Mouse (Mus musculus): Measurements from ENCODE around the gene Itgam. TPM values are rescaled to one million over a fixed set of nuclear protein-coding genes. Genes with fewer than 3 reads are reported as not detected.
"Not testable (repeated sequence)": the region's sequence is repeated elsewhere in the genome, so short reads cannot be mapped to it uniquely, and the experiment has no call there.

Itgam gene
- 0.98 and 1.2 TPM in 2 replicates for polyA plus RNA-seq (2015; fragmentation: Nextera tagmentation; extraction: Ambion mirVana)

DNA sequence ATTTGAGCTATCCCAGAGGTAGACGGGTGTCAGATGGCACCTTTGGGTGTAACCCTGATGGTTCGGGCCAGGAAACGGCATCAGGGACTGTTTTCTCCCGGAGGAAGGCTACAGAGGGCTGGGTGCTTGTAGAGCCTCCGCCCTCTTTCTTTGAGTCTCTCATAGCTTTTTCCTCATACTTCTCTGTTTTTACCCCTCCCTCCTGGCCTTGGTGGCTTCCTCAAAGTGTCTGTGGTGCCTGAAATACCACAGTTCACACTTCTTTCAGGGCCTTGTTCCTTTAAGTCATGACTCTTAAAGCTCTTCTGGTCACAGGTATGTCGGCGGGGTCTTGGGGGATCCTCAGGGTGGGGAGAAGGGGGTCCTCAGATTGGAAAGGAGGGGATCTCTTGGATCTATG is at the start of gene Itgam, which contains the start of gene Gm49368:
Itgam (plus strand) TSS at position 185 of the 400 bp plus-strand sequence.
Gm49368 (plus strand) TSS at position 228 of the 400 bp plus-strand sequence.
- Histone ChIP-seq H3K27ac (ENCODE audit: low read length) (no peak within 1 kb of the TSS), H3K4me1 (ENCODE audit: control insufficient read depth, insufficient read depth, low read length) (no peaks in the 10 kb centered on the region), H3K9me3 (replicated peaks; ENCODE audit: control insufficient read depth, low read length) (no peaks in the 10 kb centered on the region), H3K4me3 (ENCODE audit: low read length) (no peak within 1 kb of the TSS), H3K36me3 (ENCODE audit: control insufficient read depth, insufficient read depth) (no peaks in the 10 kb centered on the region), H3K4me2 (ENCODE audit: low read depth, low read length) (no peak within 1 kb of the TSS), H3K9ac (ENCODE audit: low read length) (no peak within 1 kb of the TSS), H3K27me3 (ENCODE audit: control insufficient read depth, insufficient read depth, low read length) (no peaks in the 10 kb centered on the region)
- WGBS, result 76% methylated on average over 7 of the region's 7 CpGs
- ATAC-seq (replicated peaks; ENCODE audit: extremely low read depth, insufficient read depth, low FRiP score), result no peak

DNA sequence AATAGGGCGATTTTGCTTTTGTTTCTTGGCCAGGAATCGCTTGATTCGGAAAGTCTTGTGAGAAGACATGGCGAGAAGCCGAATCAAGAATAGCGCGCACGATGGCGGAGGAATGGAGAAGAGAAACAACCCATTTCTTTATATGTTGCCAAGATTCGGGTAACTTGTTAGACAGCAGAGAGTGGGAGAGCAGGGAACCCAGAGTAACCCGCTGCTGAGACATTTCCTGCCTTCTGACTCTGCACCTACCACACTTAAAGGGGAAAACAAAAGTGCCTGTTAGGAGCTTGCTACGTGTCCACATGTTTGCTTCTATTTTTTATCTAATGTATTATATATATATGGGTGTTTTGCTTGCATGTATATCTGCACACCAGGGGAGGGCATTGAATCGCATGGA is 49.3 kb upstream of the Itgam start:
- no peaks in the 10 kb centered on the region for H3K9me3 ChIP-seq (replicated peaks; ENCODE audit: control insufficient read depth, low read length)
- H3K4me2 ChIP-seq (ENCODE audit: low read depth, low read length), result no peak overlapping the region
- no peak for ATAC-seq (replicated peaks; ENCODE audit: extremely low read depth, insufficient read depth, low FRiP score)
- no peak overlapping the region for H3K4me3 ChIP-seq (ENCODE audit: low read length)
- no peaks in the 10 kb centered on the region for H3K36me3 ChIP-seq (ENCODE audit: control insufficient read depth, insufficient read depth)
- no peaks in the 10 kb centered on the region for H3K27me3 ChIP-seq (ENCODE audit: control insufficient read depth, insufficient read depth, low read length)
- no peak overlapping the region for H3K9ac ChIP-seq (ENCODE audit: low read length)
- no peaks in the 10 kb centered on the region for H3K4me1 ChIP-seq (ENCODE audit: control insufficient read depth, insufficient read depth, low read length)
- 85% methylated on average over 13 of the region's 13 CpGs for WGBS
- H3K27ac ChIP-seq (ENCODE audit: low read length), result no peak overlapping the region

DNA sequence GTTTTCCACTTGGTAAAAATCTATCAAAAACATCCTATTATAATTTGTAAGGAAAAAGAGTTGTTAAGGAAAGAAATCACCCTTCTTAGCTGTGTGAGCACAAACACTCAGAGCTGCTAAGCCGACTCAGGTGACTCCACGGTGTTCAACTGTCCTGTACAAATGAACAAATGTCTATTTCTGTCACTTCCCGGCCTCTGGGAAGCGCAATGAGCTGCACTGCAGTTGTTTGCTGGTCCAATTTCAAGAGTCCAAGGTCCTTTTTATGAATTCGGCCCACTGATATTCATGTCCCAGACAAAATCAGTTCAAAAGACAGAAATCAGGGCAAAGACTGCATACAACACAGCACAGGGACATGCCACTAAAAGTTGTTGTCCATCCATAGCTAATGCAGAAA is 46.3 kb upstream of the Itgam start:
- H3K4me2 ChIP-seq (ENCODE audit: low read depth, low read length); H3K27ac ChIP-seq (ENCODE audit: low read length); H3K4me3 ChIP-seq (ENCODE audit: low read length); H3K9me3 ChIP-seq (replicated peaks; ENCODE audit: control insufficient read depth, low read length); ATAC-seq (replicated peaks; ENCODE audit: extremely low read depth, insufficient read depth, low FRiP score); H3K27me3 ChIP-seq (ENCODE audit: control insufficient read depth, insufficient read depth, low read length); H3K4me1 ChIP-seq (ENCODE audit: control insufficient read depth, insufficient read depth, low read length); H3K9ac ChIP-seq (ENCODE audit: low read length); H3K36me3 ChIP-seq (ENCODE audit: control insufficient read depth, insufficient read depth): not testable (repeated sequence)
- WGBS, result 64% methylated on average over 5 of the region's 5 CpGs

DNA sequence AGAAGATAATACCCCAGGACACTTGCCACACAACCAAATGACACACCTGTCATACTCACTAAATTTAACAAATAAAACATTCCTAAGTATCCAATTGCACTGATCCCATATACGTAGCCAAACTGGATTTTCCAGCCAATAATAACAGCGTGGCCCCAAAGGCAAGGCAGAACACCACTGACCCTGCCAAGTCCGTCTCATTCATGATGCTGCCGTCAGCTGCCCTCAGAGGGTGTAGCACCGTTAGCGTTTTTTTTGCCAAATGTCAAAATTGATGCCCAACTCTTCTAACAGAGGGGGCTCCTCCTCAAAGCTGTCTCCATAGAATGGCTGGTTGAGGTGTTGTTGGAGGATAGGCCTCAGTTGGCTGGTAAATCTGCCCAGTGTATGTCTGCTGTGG is 45.8 kb upstream of the Itgam start:
- no peak for ATAC-seq (replicated peaks; ENCODE audit: extremely low read depth, insufficient read depth, low FRiP score)
- Histone ChIP-seq H3K27me3 (ENCODE audit: control insufficient read depth, insufficient read depth, low read length) (no peaks in the 10 kb centered on the region), H3K4me2 (ENCODE audit: low read depth, low read length) (no peak overlapping the region), H3K9me3 (replicated peaks; ENCODE audit: control insufficient read depth, low read length) (no peaks in the 10 kb centered on the region), H3K4me1 (ENCODE audit: control insufficient read depth, insufficient read depth, low read length) (no peaks in the 10 kb centered on the region), H3K4me3 (ENCODE audit: low read length) (no peak overlapping the region), H3K36me3 (ENCODE audit: control insufficient read depth, insufficient read depth) (no peaks in the 10 kb centered on the region), H3K9ac (ENCODE audit: low read length) (no peak overlapping the region), H3K27ac (ENCODE audit: low read length) (no peak overlapping the region)
- WGBS, result 73% methylated on average over 6 of the region's 6 CpGs

DNA sequence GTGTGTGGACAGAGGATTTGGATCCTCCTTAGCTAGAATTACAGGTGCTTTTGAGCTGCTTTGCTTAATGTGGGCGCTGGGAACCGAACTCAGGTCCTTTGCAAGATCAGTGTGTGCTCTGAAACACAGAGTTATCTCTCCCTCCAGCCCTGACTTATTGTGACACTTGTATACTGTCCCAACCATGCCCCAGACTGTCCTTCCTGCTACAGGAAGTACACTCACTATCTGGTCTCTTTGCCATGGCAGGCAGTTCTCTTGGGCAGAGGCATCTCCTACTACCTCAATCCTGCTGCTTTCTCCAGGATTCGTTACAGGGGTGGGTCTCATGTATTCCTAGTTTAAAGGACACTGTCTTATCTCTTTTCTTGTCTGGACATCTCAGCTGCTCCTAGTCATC is 44.2 kb upstream of the Itgam start:
- Histone ChIP-seq H3K9ac (ENCODE audit: low read length) (no peak overlapping the region), H3K9me3 (replicated peaks; ENCODE audit: control insufficient read depth, low read length) (peaks cover 3% of the 10 kb centered on the region; the same call in 1 of the 2 replicates), H3K36me3 (ENCODE audit: control insufficient read depth, insufficient read depth) (no peaks in the 10 kb centered on the region), H3K4me1 (ENCODE audit: control insufficient read depth, insufficient read depth, low read length) (no peaks in the 10 kb centered on the region), H3K27me3 (ENCODE audit: control insufficient read depth, insufficient read depth, low read length) (no peaks in the 10 kb centered on the region), H3K4me3 (ENCODE audit: low read length) (no peak overlapping the region), H3K27ac (ENCODE audit: low read length) (no peak overlapping the region), H3K4me2 (ENCODE audit: low read depth, low read length) (no peak overlapping the region)
- ATAC-seq (replicated peaks; ENCODE audit: extremely low read depth, insufficient read depth, low FRiP score), result no peak
- 83% methylated on average over 3 of the region's 3 CpGs for WGBS

DNA sequence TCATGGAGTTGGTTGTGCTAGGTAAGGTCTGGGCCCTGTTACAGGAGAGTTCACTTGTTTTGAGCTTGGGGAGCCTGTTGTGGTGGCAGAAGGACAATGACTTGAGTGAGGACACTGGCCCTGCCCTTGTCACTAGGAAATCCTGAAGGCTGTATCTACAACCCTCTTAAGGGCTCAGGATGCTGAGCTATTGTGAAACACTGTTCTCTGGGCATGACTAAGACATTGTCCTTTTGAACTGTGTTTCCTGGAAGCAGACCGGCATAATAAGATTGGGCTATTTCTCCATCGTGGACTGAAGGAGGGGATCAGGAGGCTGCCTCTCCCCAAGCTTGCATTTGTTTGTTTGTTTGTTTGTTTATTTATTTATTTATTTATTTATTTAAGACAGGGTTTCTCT is 43.3 kb upstream of the Itgam start:
- no peaks in the 10 kb centered on the region for H3K36me3 ChIP-seq (ENCODE audit: control insufficient read depth, insufficient read depth)
- WGBS, result 65% methylated on average over 2 of the region's 2 CpGs
- H3K27ac ChIP-seq (ENCODE audit: low read length), result no peak overlapping the region
- H3K9me3 ChIP-seq (replicated peaks; ENCODE audit: control insufficient read depth, low read length), result peaks cover 3% of the 10 kb centered on the region; the same call in 1 of the 2 replicates
- no peaks in the 10 kb centered on the region for H3K4me1 ChIP-seq (ENCODE audit: control insufficient read depth, insufficient read depth, low read length)
- H3K4me2 ChIP-seq (ENCODE audit: low read depth, low read length), result no peak overlapping the region
- H3K9ac ChIP-seq (ENCODE audit: low read length), result no peak overlapping the region
- H3K4me3 ChIP-seq (ENCODE audit: low read length), result no peak overlapping the region
- H3K27me3 ChIP-seq (ENCODE audit: control insufficient read depth, insufficient read depth, low read length), result no peaks in the 10 kb centered on the region
- no peak for ATAC-seq (replicated peaks; ENCODE audit: extremely low read depth, insufficient read depth, low FRiP score)

DNA sequence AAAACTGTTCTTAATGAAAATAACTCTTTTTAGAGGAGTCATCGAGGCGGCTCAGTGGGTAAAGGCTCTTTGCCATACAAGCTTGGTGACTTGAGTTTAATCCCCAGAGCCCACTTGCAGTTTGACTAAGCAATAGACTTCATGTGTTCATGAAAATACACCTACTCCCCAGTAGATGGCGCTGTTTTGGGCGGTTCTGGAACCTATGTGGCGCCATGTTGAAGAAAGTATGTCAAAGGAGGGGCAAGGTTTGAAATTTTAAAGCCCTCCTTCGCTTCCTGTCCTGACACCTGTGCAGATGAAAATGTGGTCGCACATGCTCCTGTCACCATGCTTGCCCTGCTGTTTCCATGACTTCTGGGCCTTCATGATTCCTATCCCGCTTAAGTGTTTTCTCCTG is 39.5 kb upstream of the Itgam start:
- no peak overlapping the region for H3K27ac ChIP-seq (ENCODE audit: low read length)
- peaks cover 3% of the 10 kb centered on the region; the same call in 1 of the 2 replicates for H3K9me3 ChIP-seq (replicated peaks; ENCODE audit: control insufficient read depth, low read length)
- H3K36me3 ChIP-seq (ENCODE audit: control insufficient read depth, insufficient read depth), result no peaks in the 10 kb centered on the region
- no peak overlapping the region for H3K4me2 ChIP-seq (ENCODE audit: low read depth, low read length)
- no peaks in the 10 kb centered on the region for H3K4me1 ChIP-seq (ENCODE audit: control insufficient read depth, insufficient read depth, low read length)
- no peak overlapping the region for H3K4me3 ChIP-seq (ENCODE audit: low read length)
- no peak for ATAC-seq (replicated peaks; ENCODE audit: extremely low read depth, insufficient read depth, low FRiP score)
- H3K9ac ChIP-seq (ENCODE audit: low read length), result no peak overlapping the region
- H3K27me3 ChIP-seq (ENCODE audit: control insufficient read depth, insufficient read depth, low read length), result no peaks in the 10 kb centered on the region
- WGBS, result 64% methylated on average over 8 of the region's 8 CpGs

DNA sequence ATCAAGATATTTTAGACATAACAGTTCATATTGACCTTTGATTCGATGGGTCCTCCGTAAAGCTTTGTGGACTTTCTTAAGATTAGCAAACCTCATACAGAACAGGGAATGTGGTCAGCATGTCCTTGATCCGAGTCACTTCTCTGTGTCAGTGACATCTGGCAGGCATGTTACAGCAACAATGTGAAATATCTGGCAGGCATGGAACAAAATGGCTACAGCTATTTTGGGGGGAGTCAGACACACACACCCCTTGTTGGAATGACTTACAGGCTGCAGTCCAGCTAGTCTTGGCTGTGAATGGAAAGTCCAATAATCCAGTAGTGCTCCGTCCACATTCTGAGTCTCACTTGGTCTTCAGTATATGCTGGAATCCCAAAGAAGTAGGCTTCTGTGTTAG is 38.9 kb upstream of the Itgam start:
- no peak for ATAC-seq (replicated peaks; ENCODE audit: extremely low read depth, insufficient read depth, low FRiP score)
- Histone ChIP-seq H3K4me3 (ENCODE audit: low read length) (no peak overlapping the region), H3K27ac (ENCODE audit: low read length) (no peak overlapping the region), H3K4me1 (ENCODE audit: control insufficient read depth, insufficient read depth, low read length) (no peaks in the 10 kb centered on the region), H3K36me3 (ENCODE audit: control insufficient read depth, insufficient read depth) (no peaks in the 10 kb centered on the region), H3K9ac (ENCODE audit: low read length) (no peak overlapping the region), H3K9me3 (replicated peaks; ENCODE audit: control insufficient read depth, low read length) (peaks cover 3% of the 10 kb centered on the region; the same call in 1 of the 2 replicates), H3K4me2 (ENCODE audit: low read depth, low read length) (no peak overlapping the region), H3K27me3 (ENCODE audit: control insufficient read depth, insufficient read depth, low read length) (no peaks in the 10 kb centered on the region)
- WGBS, result 62% methylated on average over 4 of the region's 4 CpGs

DNA sequence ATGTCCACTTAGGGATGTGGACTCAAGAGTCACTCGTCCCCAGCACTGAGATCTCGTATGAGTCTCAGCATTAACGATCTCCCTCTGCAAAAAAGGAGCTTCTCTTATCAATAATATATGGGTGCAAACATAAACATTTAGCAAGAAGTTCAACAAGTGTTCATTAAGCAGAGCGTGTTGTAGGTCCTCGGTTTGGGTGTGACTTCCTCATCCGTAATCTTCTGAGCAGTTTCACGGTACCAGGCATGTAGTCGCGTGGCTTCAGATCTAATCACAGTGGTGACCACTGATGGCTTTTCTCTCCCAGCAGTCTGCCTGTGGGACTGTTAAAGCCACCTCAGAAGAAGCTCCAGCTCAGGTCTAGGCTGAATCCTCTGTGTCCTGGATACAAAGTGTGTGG is 38.1 kb upstream of the Itgam start:
- WGBS, result 79% methylated on average over 9 of the region's 9 CpGs
- H3K4me1 ChIP-seq (ENCODE audit: control insufficient read depth, insufficient read depth, low read length), result no peaks in the 10 kb centered on the region
- no peak overlapping the region for H3K4me2 ChIP-seq (ENCODE audit: low read depth, low read length)
- no peaks in the 10 kb centered on the region for H3K27me3 ChIP-seq (ENCODE audit: control insufficient read depth, insufficient read depth, low read length)
- no peaks in the 10 kb centered on the region for H3K36me3 ChIP-seq (ENCODE audit: control insufficient read depth, insufficient read depth)
- no peak overlapping the region for H3K4me3 ChIP-seq (ENCODE audit: low read length)
- no peak overlapping the region for H3K27ac ChIP-seq (ENCODE audit: low read length)
- H3K9me3 ChIP-seq (replicated peaks; ENCODE audit: control insufficient read depth, low read length), result peaks cover 3% of the 10 kb centered on the region; the same call in 1 of the 2 replicates
- no peak for ATAC-seq (replicated peaks; ENCODE audit: extremely low read depth, insufficient read depth, low FRiP score)
- H3K9ac ChIP-seq (ENCODE audit: low read length), result no peak overlapping the region
